Mouse (Mus musculus): Measurements from ENCODE around the gene Olah.

DNA sequence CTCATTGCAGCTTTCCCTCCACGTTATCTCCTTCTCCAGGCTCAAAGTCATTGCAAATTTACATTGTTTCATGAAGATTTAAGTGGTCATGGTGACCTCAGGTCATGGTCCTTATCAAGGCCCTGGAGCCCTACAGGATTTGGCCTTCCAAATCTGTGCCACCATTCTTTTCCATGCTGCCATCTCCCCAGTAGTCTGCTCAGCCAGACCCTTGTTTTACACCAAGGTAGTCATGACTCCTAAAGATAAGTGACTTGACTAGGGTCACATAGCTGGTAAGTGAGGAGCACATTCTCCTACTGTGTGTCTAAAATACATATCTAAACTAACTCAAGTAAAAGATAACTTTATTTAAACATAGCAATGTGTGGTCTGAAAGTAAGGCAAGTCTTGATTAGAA, 104.8 kb downstream of the Olah start:
- TF ChIP-seq REST (IDR thresholded peaks at IDR 0.05; ENCODE audit: insufficient read depth, insufficient read length), result no peak
- TF ChIP-seq POLR2A (IDR thresholded peaks at IDR 0.05; ENCODE audit: insufficient read length, low read depth), result no peak
- TF ChIP-seq POLR2AphosphoS2 (IDR thresholded peaks at IDR 0.05; ENCODE audit: insufficient read length, low read depth), result no peak
- no peak for TF ChIP-seq MAX (IDR thresholded peaks at IDR 0.05; ENCODE audit: low read depth)
- no peak for TF ChIP-seq TCF3 (IDR thresholded peaks at IDR 0.05; ENCODE audit: insufficient read length, low read depth)
- TF ChIP-seq MYOD1 (IDR thresholded peaks at IDR 0.05; ENCODE audit: control insufficient read depth in 1 of 3, insufficient read length in 2 of 3, low read depth in 2 of 3), result no peak
- TF ChIP-seq CEBPB (IDR thresholded peaks at IDR 0.05; ENCODE audit: insufficient read depth, poor library complexity, severe bottlenecking), result no peak
- no peak for TF ChIP-seq TCF12 (IDR thresholded peaks at IDR 0.05; ENCODE audit: insufficient read depth, poor library complexity, severe bottlenecking)
- TF ChIP-seq USF1 (IDR thresholded peaks at IDR 0.05; ENCODE audit: low read depth), result no peak
- TF ChIP-seq MYOG (IDR thresholded peaks at IDR 0.05; ENCODE audit: control insufficient read depth in 1 of 3, insufficient read depth in 1 of 3, insufficient read length in 2 of 3, low read depth in 2 of 3), result no peak

Measured in myocyte (in vitro differentiated cells).